Comparison of ENCODE assay signal across 15 mouse cellular contexts in the genomic region with DNA sequence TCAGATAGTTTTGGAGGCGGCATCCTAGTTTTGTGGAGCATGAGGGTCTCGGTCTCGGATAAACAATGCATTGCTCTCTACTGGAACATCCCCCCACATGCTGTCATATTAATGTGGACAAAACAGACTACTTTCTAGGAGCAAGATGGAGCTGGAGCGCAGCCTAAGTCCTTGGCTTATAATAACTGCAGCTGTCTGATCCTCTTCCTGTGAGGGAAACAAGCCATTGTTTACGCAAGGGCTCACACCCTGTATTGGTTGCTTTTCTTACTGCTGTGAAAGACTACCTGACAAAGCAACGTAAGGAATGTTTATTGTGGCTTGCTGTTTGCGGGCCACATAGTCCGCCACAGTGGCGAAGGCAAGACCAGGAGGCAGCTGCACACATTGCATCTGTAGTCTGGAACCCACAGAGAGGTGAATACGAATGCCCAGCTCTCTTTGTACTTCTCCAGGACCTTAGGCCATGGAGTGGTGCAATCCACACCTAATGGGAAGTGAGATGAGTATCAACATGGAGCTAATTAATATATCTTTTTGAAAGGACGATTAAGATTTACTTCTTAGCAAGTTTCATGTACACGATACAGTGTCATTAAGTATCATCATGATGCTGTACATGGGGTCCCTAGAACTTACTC. TPM values are rescaled to one million over a fixed set of nuclear protein-coding genes. Genes with fewer than 3 reads are reported as not detected.
DNase-seq lines count a peak whose midpoint lies in the region; ATAC-seq lines count a peak whose summit lies in the region.
"Had no signal": no experiment of that assay in that cellular context is flagged by ENCODE, and none has a peak within 500 bp of the region (broad histone marks: within the 10 kb centered on the region; RNA-seq: fewer than 3 reads in every experiment).

No protein-coding gene starts in this region.

- no peak overlapping the region for H3K4me3 ChIP-seq in limb, embryonic 12.5 days (replicated peaks)
- no peak overlapping the region for H3K4me3 ChIP-seq in limb, embryonic 10.5 days
- no peak overlapping the region for H3K4me3 ChIP-seq in intestine, embryonic 16.5 days (ENCODE audit: low read length)
- H3K4me3 ChIP-seq: forebrain, embryonic 10.5 days; neural tube, embryonic 13.5 days had no signal

- DNase-seq in gastrocnemius, postnatal 25 days, result peak; percentile 10
- DNase-seq in gastrocnemius, adult 18-20 months (ENCODE audit: low spot score), result no peak
- DNase-seq in limb, embryonic 10.5 days (ENCODE audit: low spot score), result no peak
- no peak for DNase-seq in embryo, embryonic 11 days
- no peak for DNase-seq in adrenal gland, postnatal 25 days
- DNase-seq: cerebellum, adult 2 months; liver; thymus, postnatal 14 days had no signal

- H3K27ac ChIP-seq in limb, embryonic 12.5 days, result 0 out of 2 replicates have a peak overlapping the region, but pooled peaks have one; percentile 41
- H3K27ac ChIP-seq in limb, embryonic 10.5 days, result no peak overlapping the region
- no peak overlapping the region for H3K27ac ChIP-seq in intestine, embryonic 16.5 days (ENCODE audit: low read length)
- H3K27ac ChIP-seq: forebrain, embryonic 10.5 days; hindbrain, embryonic 14.5 days; neural tube, embryonic 13.5 days had no signal

- H3K9me3 ChIP-seq in limb, embryonic 12.5 days, result no peaks in the 10 kb centered on the region
- no peaks in the 10 kb centered on the region for H3K9me3 ChIP-seq in limb, embryonic 10.5 days (replicated peaks)
- no peaks in the 10 kb centered on the region for H3K9me3 ChIP-seq in intestine, embryonic 16.5 days (ENCODE audit: control insufficient read depth, low read length)
- H3K9me3 ChIP-seq: forebrain, embryonic 10.5 days; neural tube, embryonic 13.5 days had no signal

- ATAC-seq in limb, embryonic 12.5 days (ENCODE audit: insufficient number of reproducible peaks, insufficient read depth, low FRiP score, low TSS enrichment, low read depth), result no peak
- ATAC-seq in granulocyte monocyte progenitor cell, adult 5-6 weeks (replicated peaks; ENCODE audit: poor library complexity, severe bottlenecking), result peak; percentile 80
- peak; percentile 64; the same call in 1 of the 2 replicates for ATAC-seq in intestine, embryonic 16.5 days
- ATAC-seq: activated CD4-positive, CD25-positive, alpha-beta regulatory T cell, adult 4 months had no signal

- H3K4me1 ChIP-seq in limb, embryonic 12.5 days (replicated peaks), result no peaks in the 10 kb centered on the region
- H3K4me1 ChIP-seq in limb, embryonic 10.5 days, result no peaks in the 10 kb centered on the region
- no peaks in the 10 kb centered on the region for H3K4me1 ChIP-seq in intestine, embryonic 16.5 days (ENCODE audit: control insufficient read depth, insufficient read depth, low read length)
- H3K4me1 ChIP-seq: neural tube, embryonic 13.5 days had no signal

- WGBS in limb, embryonic 12.5 days, result 84% methylated on average over 12 of the region's 12 CpGs
- WGBS in limb, embryonic 10.5 days, result 89% methylated on average over 12 of the region's 12 CpGs
- 77% methylated on average over 12 of the region's 12 CpGs for WGBS in intestine, embryonic 16.5 days

- H3K4me2 ChIP-seq in limb, embryonic 12.5 days, result no peak overlapping the region
- H3K4me2 ChIP-seq in intestine, embryonic 16.5 days (ENCODE audit: low read depth, low read length), result no peak overlapping the region
- H3K4me2 ChIP-seq: hindbrain, embryonic 14.5 days; neural tube, embryonic 13.5 days had no signal

- no peaks in the 10 kb centered on the region for H3K27me3 ChIP-seq in limb, embryonic 12.5 days
- H3K27me3 ChIP-seq in limb, embryonic 10.5 days (ENCODE audit: low read depth, poor library complexity, severe bottlenecking), result no peaks in the 10 kb centered on the region
- H3K27me3 ChIP-seq in intestine, embryonic 16.5 days (replicated peaks; ENCODE audit: control insufficient read depth, insufficient read depth, low read length), result no peaks in the 10 kb centered on the region
- H3K27me3 ChIP-seq: neural tube, embryonic 13.5 days had no signal

- H3K36me3 ChIP-seq in limb, embryonic 12.5 days, result no peaks in the 10 kb centered on the region
- H3K36me3 ChIP-seq in limb, embryonic 10.5 days, result no peaks in the 10 kb centered on the region
- H3K36me3 ChIP-seq in intestine, embryonic 16.5 days (ENCODE audit: control insufficient read depth, insufficient read depth, low read length), result no peaks in the 10 kb centered on the region
- H3K36me3 ChIP-seq: forebrain, embryonic 10.5 days; neural tube, embryonic 13.5 days had no signal

- H3K9ac ChIP-seq in limb, embryonic 12.5 days (replicated peaks), result no peak overlapping the region
- H3K9ac ChIP-seq in intestine, embryonic 16.5 days (ENCODE audit: low read depth, low read length), result no peak overlapping the region
- H3K9ac ChIP-seq: hindbrain, embryonic 14.5 days; neural tube, embryonic 13.5 days had no signal

RNA-seq across cellular contexts. Expression of gene Dct, which starts 17.5 kb away (rescaled TPM):
- total RNA-seq in gastrocnemius, postnatal 25 days (2021), result under 1 TPM; 0.31 to 0.70 TPM
- total RNA-seq in gastrocnemius, adult 18-20 months (2021), result under 1 TPM; 0.48 to 0.66 TPM
- polyA plus RNA-seq in limb, embryonic 12.5 days (2016; fragmentation: Nextera tagmentation; extraction: Ambion mirVana), result 1.6 and 1.7 TPM in 2 replicates
- polyA plus RNA-seq in limb, embryonic 10.5 days (2016; fragmentation: Nextera tagmentation; extraction: Ambion mirVana), result 1.6 and 2.2 TPM in 2 replicates
- not detected in 2 replicates for total RNA-seq in granulocyte monocyte progenitor cell, adult 5-6 weeks (2014; fragmentation: Nextera tagmentation)
- not detected in 2 replicates for total RNA-seq in granulocyte monocyte progenitor cell, adult 5-6 weeks (2017)
- 1.8 TPM in 2 replicates for polyA plus RNA-seq in intestine, embryonic 16.5 days (2015; fragmentation: Nextera tagmentation; extraction: Ambion mirVana)
- 0.24 TPM in 1 of 2 replicates, not detected in the other for total RNA-seq in adrenal gland, postnatal 25 days (2021)
